Mouse (Mus musculus) testis, postnatal 10 days (tissue): ENCODE data around the gene Ncapd2.

Experiments used
- DNase-seq: peaks from one replicate; pipeline ENCODE4 v3.0.0; 2021; ENCODE audit warnings: low spot score

The Ncapd2 gene

DNA sequence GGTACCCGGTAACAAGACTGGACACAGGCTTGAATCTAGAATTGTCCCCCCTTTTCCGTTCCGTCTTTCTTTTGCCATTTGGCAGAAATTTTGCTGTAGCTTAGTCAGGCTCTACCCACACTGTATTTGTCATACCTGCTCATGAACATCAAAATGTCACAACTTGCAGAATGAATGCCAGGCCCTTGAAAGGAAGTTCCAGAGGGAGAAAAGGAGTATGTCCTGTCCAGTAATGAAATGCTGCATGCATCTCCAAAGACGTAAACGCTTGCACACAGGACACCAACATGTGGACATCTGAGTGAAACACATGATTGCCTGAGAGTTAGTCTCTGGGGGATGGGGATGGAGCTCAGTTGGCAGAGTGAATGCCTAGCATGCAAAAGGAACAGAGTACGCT is 22.2 kb upstream of the Ncapd2 start:
- no peak for DNase-seq

DNA sequence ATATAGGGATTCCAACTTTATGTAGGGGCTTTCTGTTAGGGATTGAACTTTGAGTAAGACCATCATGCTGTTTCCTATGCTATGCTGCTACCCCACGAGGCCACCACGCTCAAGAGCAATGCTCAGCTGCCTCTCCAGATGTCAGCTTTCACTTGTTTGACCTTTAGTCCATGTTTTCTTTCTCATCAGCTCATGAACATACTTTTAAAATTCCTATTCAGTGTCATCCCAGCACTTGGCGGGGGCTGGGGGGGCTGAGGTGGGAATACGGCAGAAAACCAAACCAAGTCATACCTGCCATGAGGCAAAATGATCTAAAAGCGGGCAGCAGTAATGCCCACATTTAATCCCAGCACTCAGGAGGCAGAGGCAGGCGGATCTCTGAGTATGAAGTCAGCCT is 21.6 kb upstream of the Ncapd2 start:
- no peak for DNase-seq

DNA sequence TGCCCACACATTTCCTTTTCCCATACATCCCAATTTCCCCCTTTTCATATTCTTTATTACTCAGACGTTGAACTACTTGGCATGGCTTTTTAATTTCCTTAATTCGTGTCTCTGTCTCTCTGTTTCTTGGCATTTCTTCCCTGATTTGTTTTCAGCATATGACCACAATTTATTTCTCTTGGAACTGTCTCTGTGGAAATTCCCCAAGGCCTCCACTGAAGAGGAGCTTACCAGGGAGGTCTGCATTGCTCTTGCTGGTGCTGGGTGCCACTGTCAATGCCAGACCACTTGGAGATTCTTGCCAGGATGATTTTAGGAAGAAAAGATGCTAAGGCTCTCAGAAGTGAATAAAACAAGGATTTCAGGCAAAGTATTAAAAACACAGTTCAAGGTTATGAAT is 21.1 kb upstream of the Ncapd2 start:
- DNase-seq: no peak

DNA sequence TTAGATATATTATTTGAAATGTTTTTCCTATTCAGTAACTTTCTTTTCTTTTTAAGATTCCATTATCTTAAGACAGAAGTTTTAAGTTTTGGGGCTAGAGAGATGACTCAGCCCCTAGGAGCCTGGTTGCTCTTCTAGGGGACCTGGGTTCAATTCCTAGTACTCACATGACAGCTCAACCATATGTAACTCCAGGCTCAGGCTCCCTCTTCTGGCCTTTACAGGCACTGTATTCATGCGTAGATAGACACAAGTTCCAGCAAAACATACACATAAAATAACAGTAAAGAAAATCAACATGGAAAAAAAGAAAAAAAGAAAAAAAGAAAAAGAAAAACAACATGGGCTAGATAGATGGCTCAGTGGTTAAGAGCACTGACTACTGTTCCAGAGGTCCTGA is 18.9 kb upstream of the Ncapd2 start:
- DNase-seq: no peak

DNA sequence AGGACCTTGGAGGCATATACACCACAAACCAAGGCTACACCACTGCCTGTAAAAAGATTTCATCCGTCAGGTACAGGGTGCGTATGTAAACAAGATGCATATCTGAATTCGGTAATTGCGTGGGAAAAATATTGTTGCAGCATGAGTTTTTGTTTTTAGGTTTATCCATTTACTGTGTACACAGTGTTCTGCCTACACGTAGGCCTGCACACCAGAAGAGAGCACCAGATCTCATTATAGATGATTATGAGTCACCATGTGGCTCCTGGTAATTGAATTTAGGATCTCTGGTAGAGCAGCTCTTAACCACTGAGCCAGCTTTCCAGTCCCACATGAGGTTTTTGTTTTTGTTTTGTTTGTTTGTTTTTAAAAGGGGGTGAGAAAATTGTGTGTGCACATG is 5.7 kb upstream of the Ncapd2 start:
- no peak for DNase-seq

DNA sequence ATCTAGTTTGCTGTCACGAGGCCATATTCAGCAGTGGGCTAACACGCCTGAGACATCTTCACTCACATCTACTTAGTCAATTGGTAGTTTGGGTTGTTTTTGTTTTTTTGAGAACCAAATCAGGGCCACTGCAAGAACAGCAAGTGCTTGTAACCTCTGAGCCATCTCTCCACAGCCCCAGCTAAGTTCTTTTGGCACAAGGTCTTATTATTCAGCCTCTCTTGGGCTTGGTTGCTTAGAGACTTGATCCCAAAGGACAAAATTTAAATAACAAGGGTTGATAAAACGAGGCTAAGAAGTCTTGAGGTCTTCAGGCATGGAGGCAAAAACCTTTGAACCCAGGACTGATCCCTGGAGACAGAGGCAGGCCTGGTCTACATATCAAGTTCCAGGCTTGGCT is 4.8 kb upstream of the Ncapd2 start:
- no peak for DNase-seq

DNA sequence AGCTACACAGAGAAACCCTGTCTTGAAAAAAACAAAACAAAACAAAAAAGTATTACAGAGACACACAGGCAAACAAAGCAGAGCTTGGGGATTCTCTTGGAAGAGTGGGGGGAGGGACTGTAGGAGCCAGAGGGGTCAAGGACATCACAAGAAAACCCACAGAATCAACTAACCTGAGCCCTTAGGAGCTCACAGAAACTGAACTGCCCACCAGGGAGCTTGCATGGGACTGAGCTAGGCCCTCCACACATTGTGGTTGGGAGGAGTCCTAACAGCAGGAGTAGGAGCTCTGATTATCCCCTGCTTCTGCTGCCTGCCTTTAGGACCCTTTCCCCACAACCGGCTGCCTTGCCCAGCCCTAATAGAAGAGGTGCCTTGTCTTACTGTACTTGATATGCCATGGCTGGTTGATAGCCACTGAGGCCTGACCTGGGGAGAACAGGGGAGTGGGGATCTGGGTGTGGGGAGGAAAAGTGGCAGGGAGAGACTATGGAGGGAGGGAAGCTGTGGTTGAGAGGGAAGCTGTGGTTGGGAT is 4.1 kb upstream of the Ncapd2 start:
- no peak for DNase-seq

DNA sequence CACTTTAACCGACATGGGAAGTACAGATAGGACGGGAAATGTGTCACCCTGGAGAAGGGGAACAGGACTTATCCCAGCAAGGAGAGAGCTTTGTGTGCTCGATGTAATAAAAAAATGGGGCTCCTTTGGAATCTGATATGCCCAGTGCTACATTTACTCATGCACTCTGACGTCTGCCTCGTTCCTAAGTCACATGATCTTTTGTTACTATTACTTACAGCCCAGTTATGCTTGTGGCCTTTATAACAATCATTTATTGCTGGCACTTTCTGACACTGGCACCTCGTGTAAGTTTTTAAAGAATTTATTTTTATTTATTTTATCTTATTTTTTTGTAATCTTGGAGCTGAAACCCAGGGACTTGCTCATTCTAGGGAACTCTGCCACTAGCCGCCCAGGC is 1.9 kb upstream of the Ncapd2 start:
- DNase-seq: no peak

DNA sequence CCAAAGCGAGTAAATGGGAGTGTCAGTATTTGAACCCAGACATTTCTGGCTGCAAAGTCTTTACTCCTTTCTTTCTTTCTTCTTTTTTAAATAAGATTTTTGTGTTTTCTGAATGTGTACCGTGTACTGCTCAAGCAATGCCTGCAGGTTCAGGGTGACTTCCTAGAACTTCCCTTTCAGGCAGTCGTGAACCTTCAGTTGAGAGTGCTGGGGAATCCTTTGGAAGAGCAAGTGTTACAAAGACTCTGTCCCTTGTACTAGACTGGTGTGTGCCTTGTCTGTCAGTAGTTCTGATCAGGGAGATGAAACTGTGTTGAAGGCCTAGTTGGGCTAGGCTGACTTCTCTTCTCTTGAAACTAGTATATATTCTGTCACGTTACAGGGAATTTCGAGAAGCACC is 1.3 kb upstream of the Ncapd2 start:
- no peak for DNase-seq

DNA sequence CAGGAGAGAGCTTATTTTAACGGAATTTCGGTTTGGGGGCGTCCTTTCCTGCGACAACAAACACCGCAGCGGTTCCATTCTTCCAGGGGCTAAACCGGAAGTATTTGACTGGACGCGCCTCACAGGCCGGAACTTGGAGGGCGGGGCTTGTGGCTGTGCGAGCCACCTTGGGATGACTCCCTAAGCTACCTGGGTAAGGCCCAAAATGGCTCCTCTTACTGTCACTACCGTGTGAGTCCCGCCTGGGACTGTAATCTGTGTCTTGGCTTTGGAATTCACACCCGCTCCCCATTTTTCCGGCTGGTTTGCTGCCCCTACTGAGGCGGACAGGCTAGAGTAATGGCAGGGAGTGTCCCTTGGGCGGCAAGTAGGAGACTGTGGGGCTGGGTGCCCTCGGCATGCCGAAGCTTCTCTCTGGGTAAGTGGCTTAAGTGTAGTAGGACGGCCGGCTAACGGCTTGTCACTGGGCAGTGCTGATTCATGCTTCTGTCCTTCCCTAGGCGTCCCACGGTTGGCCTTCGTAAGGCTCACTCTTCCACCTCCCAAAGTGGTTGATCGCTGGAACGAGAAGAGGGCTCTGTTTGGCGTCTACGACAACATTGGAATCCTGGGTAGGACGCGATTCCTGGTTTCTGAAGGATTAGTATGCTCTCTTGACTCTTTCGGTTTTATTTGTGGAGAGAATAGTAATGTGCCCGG is 664 bp upstream of the Ncapd2 start:
- DNase-seq: peak; percentile 95

DNA sequence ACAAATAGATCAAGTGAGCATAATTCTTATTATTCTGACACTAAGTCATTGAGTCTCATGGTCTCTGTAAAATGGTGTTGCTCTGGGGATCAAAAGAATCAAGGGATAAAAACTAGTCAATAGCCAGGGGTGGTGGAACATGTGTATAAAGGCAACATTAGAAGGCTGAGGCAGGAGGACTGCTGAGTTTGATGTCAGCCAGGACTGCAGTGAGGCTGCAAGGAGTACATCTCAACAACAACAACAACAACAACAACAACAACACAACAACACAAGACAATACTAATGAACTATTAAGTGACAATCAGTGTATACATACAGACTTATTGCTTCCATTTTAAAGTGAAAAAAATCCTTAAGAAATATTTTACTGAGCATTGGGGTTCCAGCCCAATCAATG is 685 bp downstream of the Ncapd2 start:
- DNase-seq: no peak

DNA sequence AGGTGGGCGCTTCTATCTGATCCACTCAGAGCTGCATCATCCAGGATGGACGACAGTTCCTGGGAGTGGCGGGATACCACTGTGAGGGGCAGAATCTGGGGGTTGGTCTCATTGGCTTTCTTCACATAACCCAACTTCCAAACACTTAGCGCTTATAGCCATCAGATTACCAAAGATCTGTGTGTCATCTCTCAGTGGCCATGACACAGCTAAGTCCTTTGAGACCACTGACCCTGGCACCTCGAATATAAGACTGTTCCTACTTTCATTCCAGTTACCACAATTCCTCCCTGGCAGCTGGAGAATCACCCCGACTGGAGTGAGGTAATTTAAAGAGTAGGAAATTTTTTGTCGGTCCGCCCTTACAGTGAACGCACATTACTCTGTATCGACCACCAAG is 5.3 kb downstream of the Ncapd2 start:
- DNase-seq: no peak

DNA sequence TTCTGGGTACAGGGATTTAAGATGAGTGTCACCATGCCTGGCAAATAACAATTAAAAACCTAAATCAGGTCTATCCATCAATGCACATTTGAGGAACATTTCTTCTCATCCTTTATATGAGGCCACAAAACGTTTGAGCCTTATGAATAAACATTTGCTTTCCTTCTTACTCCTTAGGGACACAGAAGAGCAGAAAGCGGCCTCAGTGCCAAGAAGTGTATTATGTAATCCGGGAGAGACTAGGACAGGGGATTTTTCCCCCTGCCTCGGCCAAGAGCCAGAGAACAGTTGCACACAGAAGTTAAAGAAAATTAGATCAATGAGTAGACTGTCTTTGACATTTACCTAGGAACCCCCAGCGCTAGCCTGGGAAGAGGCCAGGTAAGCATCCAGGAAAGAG is 9.4 kb downstream of the Ncapd2 start:
- no peak for DNase-seq

DNA sequence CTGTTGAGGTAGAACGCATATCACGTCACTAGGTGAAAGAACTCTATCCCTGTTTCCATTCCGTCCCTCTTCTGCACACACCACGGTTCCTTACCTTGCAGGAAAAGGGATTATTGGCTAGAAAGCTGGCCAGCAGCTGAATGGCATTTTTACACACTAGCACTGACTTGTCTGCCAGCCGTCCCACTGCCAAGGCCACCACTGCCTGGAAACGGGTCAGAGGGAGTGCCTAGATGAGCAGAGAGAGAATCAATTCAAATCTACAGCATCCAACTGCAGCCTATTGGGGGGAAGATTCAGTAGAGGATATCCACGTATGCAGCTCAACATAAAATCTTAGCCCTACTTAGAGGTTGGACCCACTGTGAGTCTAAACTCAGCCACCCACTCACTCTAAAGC is 11.9 kb downstream of the Ncapd2 start:
- no peak for DNase-seq

DNA sequence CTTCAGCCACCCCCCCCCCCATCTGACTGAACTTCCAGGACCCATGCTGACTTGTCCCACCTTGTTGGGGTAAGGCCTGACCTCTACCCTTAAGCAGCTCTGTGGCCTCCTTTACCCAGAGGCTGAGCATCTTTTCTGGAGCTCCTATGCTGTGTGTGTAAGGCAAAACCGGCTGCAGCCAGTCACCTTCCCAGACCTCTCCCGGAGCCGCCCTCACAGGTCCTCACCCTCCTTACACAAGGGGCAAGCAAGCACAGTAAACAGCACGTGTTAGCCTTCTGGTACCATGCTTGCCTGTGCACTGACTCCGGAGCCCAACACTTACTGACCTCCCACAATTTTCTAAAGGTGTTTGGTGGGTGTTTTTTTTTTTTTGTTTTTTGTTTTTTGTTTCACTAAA is 16.0 kb downstream of the Ncapd2 start:
- DNase-seq: no peak

DNA sequence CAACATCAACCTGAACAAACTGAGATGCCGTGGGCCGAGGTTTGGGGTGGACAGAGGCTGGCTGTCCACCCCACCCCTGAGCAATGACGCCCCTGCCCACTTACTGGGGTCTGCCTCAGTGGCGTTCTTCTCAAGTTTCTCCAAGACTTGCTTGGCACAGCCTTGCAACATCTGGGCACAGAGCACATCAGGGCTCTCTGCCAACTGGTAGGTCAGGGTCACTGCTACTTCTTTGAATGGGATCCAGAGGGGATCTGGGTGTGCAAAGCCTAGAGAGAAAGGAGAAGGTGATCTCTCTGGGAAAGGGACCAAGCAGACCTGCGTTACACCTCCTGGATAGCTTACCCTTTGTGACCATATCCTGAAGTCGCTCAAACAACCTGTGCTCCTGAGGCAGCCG is 18.2 kb downstream of the Ncapd2 start:
- no peak for DNase-seq

DNA sequence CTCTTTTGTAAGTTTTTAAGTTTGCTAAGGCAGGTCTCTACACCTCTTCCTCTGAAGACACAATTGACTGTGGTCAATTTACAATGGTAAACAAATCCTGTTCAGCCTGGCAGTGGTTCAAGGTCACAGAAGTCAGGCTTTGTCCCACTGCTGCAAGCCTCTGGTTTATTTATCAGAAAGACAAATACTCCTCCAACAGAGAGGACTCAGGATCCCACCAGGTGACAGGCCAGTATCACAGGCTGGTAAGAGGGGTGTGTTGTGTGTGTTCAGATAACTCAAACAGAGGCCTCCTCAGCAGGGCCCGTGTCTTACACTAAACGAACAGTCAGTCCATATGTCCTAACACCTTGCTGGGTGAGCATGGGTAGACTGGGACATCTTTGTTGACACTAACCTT is 19.0 kb downstream of the Ncapd2 start:
- DNase-seq: no peak

DNA sequence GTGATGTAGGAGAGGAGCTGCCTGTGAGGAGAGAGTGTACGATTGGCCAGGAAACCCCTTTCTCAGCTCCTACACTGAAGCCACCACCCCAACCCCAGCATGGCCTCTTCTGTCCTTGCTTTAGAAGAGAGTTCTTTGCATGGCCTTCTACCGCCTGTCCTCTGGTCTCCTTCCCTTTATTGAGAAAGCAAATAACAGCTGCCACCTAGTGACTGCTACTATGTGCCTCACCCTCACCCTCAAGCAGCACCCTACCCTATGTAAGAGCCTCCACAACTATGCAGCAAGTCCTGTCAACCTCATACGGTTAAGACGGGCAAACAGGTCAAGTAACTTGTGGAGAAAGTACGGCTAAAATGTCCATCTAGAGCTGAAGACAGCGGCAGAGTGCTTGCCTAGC is 21.3 kb downstream of the Ncapd2 start:
- no peak for DNase-seq

DNA sequence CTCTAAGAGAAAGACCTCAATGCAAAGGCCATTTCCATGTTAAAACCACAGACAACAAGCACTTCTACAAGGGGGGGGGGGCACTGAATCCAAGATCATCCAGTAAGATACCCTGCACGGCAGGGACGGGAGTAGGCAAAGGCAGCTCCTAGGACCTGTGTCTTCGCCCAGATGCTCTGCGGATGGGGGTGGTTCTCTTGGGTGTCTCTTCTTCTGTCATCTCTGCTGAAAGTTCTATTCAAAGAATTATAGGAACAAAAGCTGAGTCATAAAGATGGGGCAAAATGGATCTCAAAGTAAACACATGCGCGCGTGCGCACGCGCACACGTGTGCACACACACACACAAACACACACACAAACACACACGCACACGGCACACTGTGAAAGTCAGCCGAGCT is 23.4 kb downstream of the Ncapd2 start:
- DNase-seq: no peak

DNA sequence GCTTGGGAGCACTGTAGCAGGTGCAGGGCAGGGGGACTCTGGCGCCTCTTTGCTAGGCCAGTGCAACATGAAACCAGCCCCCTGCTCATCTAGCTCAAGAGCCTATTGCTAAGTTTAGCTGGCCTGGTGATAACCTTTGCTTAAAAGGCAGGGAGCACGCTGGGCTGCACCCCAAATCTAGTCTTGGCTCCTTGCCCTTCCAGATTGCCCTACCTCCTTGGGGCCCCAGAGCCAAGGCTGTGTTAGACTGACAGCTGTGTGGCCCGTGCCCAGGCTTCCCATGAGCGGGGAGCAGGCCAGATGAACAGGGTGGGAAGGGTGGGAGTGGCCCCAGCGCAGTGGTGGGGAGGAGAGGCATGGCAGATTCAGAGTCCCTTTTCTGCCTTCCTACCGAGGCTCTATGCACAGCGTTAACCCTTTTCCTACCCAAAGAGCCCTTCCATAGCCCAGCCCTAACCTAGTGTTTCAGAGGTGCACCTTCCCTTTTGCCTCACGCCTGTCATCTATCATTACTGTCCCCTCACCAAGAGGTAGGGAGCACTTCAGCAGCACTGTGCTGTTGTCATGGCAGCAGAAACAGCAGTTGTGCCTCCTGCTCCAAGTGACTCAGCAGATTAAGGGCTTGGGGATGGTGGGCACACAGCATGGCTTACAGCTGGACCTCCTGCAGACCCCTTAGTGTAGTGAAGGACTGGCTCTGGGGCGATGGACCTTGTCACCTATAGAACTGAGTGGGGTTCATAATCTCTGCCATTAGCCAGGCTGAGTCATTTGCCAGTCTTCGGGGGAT is 24.4 kb downstream of the Ncapd2 start:
- DNase-seq: peak; percentile 48

DNA sequence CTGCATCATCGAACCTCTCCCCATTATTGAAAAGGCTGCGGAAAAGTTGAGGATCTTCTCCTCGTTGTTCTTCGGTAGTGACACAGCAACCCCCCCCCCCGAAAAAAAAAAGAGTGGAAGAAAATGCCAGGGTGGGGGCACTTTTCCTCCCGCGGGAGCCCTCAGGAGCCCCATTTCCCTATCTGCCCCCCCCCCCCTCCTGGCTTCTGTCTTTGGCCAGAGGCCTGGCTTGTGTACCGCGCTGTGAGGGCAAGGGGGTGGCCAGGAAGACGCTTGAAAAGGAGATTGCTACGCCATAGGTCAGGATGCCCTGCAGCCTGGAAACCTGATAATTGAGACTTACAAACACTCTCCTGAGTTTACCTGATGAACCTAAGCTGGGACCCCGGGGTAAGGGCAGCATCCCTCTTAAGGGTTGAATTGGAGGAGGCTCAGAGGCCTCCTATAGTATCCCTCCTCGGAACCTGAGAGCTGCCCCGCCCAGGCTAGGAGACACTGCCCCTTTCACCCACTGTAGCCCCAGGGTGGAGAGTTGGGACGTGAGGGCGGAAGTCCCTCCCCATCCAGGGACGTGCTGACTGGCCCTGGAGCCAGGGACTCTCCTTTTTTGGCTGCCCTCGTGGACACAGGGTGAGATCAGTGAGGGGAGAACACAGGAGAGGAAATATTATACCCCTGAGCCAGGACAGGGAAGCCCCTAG is 25.3 kb downstream of the Ncapd2 start, which contains the start of gene Gapdh:
Gapdh (minus strand) TSS at position 417 of the 701 bp plus-strand sequence.
- DNase-seq: peak; percentile 79

DNA sequence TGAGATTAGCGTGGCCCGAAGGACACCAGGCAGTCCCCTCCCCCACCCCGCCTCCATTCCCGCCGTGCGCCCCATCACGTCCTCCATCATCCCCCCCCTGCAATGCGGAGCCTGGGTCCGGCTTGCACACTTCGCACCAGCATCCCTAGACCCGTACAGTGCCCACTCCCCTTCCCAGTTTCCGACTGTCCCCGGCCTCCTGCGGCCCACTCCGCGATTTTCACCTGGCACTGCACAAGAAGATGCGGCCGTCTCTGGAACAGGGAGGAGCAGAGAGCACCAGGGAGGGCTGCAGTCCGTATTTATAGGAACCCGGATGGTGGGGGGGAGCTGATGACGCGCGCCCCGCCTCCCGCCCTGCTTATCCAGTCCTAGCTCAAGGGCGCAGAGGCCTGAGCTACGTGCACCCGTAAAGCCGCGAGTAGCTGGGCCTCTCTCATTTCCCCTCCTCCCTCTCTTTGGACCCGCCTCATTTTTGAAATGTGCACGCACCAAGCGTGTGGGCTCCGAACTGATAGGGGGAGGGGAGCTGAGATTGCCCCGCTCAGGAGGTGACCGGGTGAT is 26.1 kb downstream of the Ncapd2 start:
- DNase-seq: peak; percentile 96
